ENCODE assay signal across 27 mouse cellular contexts in the genomic region with DNA sequence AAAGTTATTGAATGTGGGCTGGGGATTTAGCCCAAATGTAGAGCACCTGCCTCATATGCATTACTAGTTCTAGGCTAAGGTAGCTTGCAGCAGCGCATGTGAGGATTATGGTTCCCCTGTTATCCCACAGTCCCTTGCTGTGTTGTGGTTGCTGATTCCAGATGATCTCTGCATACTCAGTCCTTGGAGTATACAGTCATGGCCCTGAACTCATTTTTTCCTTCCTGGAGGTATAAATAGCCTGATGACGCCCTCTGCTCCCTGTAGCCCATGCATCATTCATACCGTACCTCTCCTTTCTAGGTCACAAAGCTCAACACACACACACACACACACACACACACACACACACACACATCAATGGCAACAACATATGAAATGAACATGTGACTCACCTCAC.
"Had no signal": no experiment of that assay in that cellular context is flagged by ENCODE, and none has a peak within 500 bp of the region (broad histone marks: within the 10 kb centered on the region; RNA-seq: fewer than 3 reads in every experiment).

No protein-coding gene starts in this region.

- ATAC-seq: forebrain, embryonic 16.5 days; hindbrain, embryonic 16.5 days; inflammation-experienced regulatory T-cells, adult 6 months; intestine, embryonic 15.5 days; intestine, postnatal 0 days had no signal

- H3K27me3 ChIP-seq: heart, embryonic 15.5 days; hindbrain, embryonic 12.5 days; intestine, embryonic 15.5 days; limb, embryonic 12.5 days; liver, embryonic 13.5 days had no signal

- H3K9ac ChIP-seq: heart, embryonic 15.5 days; hindbrain, embryonic 12.5 days; hindbrain, embryonic 14.5 days; intestine, embryonic 15.5 days; limb, embryonic 12.5 days; liver, embryonic 13.5 days had no signal

- H3K36me3 ChIP-seq: heart, embryonic 10.5 days; heart, embryonic 15.5 days; hindbrain, embryonic 10.5 days; hindbrain, embryonic 12.5 days; intestine, embryonic 15.5 days; limb, embryonic 10.5 days; limb, embryonic 12.5 days; liver, embryonic 13.5 days had no signal

- H3K27ac ChIP-seq: heart, embryonic 15.5 days; hindbrain, embryonic 10.5 days; hindbrain, embryonic 12.5 days; hindbrain, embryonic 14.5 days; intestine, embryonic 15.5 days; layer of hippocampus, adult 2 months; left cerebral cortex, adult 2 months; limb, embryonic 10.5 days; limb, embryonic 12.5 days; liver, embryonic 13.5 days had no signal

- DNase-seq: gastrocnemius, adult 2 months; gastrocnemius, postnatal 10 days; gastrocnemius, postnatal 25 days; heart, postnatal 10 days; heart, postnatal 4 days; kidney, adult 18-20 months; kidney, adult 8-10 months; kidney, postnatal 10 days; kidney, postnatal 25 days; kidney, postnatal 4 days; liver; liver, embryonic 13.5 days had no signal

- H3K9me3 ChIP-seq: heart, embryonic 10.5 days; heart, embryonic 15.5 days; hindbrain, embryonic 10.5 days; hindbrain, embryonic 12.5 days; intestine, embryonic 15.5 days; limb, embryonic 10.5 days; limb, embryonic 12.5 days; liver, embryonic 13.5 days had no signal

- H3K4me2 ChIP-seq: heart, embryonic 15.5 days; hindbrain, embryonic 12.5 days; hindbrain, embryonic 14.5 days; intestine, embryonic 15.5 days; limb, embryonic 12.5 days; liver, embryonic 11.5 days; liver, embryonic 13.5 days had no signal

- H3K4me1 ChIP-seq: hindbrain, embryonic 10.5 days; hindbrain, embryonic 12.5 days; intestine, embryonic 15.5 days; limb, embryonic 12.5 days; liver, embryonic 13.5 days had no signal

- H3K4me3 ChIP-seq: gastrocnemius, adult 2 months; heart, embryonic 10.5 days; heart, embryonic 15.5 days; hindbrain, embryonic 10.5 days; hindbrain, embryonic 12.5 days; intestine, embryonic 15.5 days; layer of hippocampus, adult 2 months; left cerebral cortex, adult 2 months; limb, embryonic 10.5 days; limb, embryonic 12.5 days; liver, embryonic 13.5 days had no signal
